Mouse (Mus musculus) stomach, postnatal 0 days (tissue): ENCODE measurements around the gene Nosip.

Source experiments
- CTCF ChIP-seq: IDR thresholded peaks from 2 replicates; pipeline ENCODE4 v1.5.1; 2016; ENCODE audit warnings: antibody characterized with exemption, low read depth, mild to moderate bottlenecking, moderate library complexity
- EP300 ChIP-seq: optimal IDR thresholded peaks from 2 replicates; pipeline ENCODE3; 2016; ENCODE audit warnings: antibody characterized with exemption

DNA sequence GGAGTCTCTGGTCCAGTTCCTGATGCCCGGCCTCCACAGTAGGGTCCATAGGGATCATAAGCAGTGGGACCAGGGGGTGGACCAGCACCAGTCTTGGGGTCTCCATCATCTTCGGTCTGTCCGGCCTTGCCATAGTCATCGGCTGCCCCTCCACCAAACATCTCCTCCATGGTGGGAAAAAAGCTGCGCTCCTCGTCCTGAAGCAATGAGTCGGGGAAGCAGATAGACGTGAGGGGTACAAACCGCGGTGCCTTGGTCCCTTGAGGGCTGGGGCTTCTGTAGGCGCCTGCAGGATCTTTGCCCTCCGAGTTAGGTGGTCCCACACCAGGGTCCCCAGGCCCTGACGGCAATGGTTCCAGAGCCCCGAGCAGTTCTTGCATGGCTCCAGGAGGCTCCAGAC, 14.7 kb upstream of the Nosip start:
- TF ChIP-seq CTCF (no peak), EP300 (no peak)
